Mouse (Mus musculus) left cerebral cortex, postnatal 10 days (tissue): ENCODE data around the gene Tmem150a. TPM values are rescaled to one million over a fixed set of nuclear protein-coding genes. Genes with fewer than 3 reads are reported as not detected.

Experiments
- DNase-seq, 2 experiments: peaks; one replicate each; pipeline ENCODE4 v3.0.0; 2021 to 2022; ENCODE audit warnings: low spot score in 2 of 2, mixed read lengths in 1 of 2; ENCODE audit errors: extremely low spot score in 1 of 2
- intact Hi-C: fragments of 180-260 bp; cut with DNase I; formaldehyde crosslinking; loops from one replicate; pipeline ENCODE4 v1.15.1; 2025
- total RNA-seq, 2 experiments: library from RNA; stranded (reverse); gene quantifications; 2 replicates each; pipeline ENCODE4 v1.2.3; 2021

Gene Tmem150a
- total RNA-seq, 2 experiments from 2014 or later: 16.6 to 19.0 TPM

- no peak for DNase-seq
- intact Hi-C loops: no loop called here
Measured at GRCm38 (mm10) chr6:72366844-72367443, 11.7 kb downstream of the Tmem150a start, which contains the start of gene Rnf181. TSS of gene Rnf181 (minus strand) at chr6:72366956.

GRCm38 (mm10) chr6:72367460-72367974, 12.3 kb downstream of the Tmem150a start:
- DNase-seq: no peak
- intact Hi-C loops: no loop called here

GRCm38 (mm10) chr6:72369557-72369956, 14.3 kb downstream of the Tmem150a start:
- no peak for DNase-seq
- intact Hi-C loops: no loop called here

DNA sequence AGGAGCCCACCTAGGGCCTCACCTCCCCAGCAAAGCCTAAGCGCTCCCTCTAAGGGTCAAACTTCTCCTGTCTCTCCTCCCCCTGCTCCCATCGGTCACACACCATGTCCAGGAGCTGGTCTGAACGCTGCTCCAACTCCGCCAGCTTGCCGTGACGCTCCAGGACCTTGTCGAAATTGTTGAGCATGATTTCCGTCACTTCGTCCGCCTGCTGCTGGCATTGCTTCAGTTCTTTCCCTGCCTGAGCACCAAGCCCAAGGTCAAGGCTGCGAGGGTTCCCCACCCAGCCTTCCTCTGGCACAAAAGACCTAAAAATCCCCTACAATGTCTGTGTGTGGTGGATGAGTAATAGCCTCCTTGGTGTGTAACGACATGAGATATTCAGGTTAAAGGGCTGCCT, 14.8 kb downstream of the Tmem150a start:
- no peak for DNase-seq
- intact Hi-C loops: no loop called here

DNA sequence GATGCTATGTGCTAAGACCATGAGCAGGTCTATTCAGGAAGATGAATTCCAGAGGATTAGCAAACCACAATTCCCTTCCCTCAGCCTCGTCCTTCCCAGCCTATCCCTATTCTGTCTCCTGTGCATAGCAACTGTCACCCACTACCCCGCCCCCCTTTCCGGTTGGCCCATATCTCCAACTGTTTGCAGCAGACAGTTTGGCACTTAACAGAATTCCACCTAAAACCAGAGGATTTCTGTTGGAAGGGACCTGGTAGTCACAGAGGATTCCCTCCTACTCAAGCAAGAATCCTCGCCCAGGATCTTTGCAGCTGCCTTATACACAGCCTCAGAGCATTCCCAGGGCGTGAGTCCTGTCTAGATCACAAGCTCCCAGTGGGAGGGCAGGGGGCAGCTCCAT, 15.9 kb downstream of the Tmem150a start:
- intact Hi-C loops: no loop called here
- peak in 1 of 2 experiments; percentile 72 for DNase-seq

DNA sequence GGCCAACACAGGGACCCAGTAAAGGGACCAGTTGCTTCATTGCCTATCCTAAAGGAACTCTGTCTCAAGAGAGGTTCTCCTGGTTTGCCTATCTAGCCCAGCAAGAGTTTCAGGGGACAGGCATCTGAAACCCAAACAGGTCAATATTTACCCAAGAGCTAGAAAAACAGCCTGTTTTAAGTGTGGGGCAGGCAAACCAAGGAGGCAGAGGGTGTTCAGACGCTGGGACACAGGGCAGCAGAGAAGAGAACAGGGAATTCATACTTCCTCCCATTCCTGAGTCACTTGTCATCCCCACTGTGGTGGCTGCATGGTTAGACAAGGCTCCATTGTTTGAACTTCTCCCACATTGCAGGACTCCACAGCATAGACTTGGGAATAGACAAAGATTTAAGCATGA, 16.3 kb downstream of the Tmem150a start:
- intact Hi-C loops: no loop called here
- no peak for DNase-seq

- DNase-seq: no peak
- intact Hi-C loops: no loop called here
Measured at GRCm38 (mm10) chr6:72373184-72373583, 17.9 kb downstream of the Tmem150a start.

- no peak for DNase-seq
- intact Hi-C loops: no loop called here
Measured at GRCm38 (mm10) chr6:72374206-72374605, 19.0 kb downstream of the Tmem150a start.

DNA sequence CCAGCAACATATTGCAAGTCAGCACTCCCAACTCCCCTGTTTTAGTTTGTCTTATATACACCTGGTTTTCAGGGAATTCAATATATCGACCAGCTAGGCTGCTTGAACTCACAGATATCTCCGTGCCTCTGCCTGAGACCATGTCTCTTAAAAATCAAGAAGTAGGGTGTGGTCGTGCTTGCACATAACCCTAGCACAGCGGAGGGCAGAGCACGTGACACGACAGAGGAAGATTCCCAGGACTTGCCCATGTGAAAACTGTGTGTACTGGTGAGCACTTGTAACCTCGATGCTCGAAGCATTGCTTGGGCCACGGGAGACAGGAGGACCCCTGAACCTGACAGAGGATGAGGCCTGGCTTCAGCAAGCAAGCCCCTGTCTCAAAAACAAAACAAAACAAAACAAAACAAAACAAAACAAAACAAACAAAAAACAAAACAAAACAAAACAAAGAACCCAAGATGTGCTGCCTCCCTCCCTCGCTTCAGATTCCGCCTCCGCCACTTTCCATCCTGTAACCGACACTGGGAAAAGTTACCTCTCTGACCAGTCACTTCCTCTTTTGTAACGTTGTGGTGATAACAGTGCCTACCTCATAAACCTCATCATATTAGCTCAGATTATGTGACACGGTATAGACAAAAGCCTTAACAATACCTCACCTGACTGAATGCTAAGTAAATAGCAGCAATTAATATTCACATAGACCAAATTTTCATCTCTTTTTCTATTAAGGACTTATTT, 19.7 kb downstream of the Tmem150a start:
- DNase-seq: no peak
- intact Hi-C loops: no loop called here

GRCm38 (mm10) chr6:72378510-72379234, 23.4 kb downstream of the Tmem150a start:
- intact Hi-C loops: no loop called here
- DNase-seq: no peak

DNA sequence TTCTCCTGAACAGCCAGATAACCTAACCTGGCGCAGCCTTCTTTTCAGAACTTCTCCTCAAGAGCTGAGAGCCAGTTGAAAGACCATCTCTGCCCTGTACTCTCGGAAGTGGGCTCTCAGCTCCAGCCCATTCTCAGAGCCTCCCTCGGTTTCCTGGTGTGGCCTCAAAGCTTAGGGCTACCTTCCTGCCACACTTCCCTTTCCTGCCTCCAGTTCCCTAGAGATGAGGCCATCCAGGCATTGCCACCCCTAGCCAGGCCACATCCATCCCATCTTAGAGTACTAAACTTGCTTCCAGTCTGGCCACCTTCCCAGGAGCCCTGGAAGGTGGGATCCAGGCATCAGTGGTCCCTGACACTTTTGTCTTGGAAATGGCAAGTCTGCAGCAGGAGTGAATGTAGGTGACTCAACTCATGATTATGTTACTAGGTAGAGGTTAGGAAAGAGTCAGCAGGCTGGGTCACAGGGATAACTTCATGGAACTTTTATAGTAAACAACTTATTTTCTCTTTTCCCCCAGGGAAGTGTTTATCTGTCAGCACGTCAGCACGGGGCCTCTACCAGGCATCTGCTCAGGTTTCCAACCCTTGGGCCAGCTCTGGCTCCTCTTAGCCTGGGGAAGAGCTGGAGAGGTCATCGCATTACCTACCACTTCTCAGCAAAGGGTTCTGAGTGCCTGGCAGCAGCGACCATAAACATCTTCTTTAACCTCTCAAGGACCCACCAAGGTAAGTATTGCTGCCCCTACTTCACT, 24.3 kb downstream of the Tmem150a start:
- intact Hi-C loops: no loop called here

DNA sequence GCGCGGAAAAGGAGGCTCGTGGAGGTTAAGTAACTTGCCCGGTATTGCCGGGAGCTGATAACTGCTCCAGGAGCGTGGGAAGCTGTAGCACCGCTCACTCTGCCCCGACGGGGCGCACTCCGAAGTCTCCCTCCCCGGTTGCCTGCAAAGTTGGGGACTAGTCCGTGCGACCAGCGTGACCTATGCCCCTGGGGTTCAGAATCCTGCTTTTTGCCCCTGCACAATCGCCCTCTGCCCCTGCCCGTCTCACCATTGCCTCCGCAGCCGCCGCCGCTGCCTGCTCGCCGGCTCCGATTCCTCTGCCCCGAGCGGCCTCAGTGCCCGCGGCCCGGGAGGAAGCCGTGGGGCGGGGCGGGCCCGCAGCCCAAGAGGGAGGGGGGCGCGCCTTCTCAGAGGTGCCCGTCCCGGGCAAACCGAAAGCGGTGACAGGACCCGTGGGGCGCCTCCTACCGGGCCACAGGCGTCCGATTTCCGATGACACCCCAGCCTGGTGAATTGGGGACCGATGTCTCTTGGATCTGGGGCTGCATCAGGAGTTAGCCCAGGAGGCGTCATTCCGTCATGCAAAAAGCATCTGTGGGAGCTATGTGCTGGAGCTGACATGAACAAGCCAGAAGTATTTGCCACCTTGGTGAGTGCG, 25.0 kb downstream of the Tmem150a start, which contains the start of gene Vamp5:
Vamp5 (minus strand) TSS at position 338 of the 640 bp plus-strand sequence.
- peak in 1 of 2 experiments; percentile 85 for DNase-seq
- intact Hi-C loops: no loop called here

More for the DNA sequence above, 24.3 kb downstream of the Tmem150a start:
- DNase-seq: no peak

DNA sequence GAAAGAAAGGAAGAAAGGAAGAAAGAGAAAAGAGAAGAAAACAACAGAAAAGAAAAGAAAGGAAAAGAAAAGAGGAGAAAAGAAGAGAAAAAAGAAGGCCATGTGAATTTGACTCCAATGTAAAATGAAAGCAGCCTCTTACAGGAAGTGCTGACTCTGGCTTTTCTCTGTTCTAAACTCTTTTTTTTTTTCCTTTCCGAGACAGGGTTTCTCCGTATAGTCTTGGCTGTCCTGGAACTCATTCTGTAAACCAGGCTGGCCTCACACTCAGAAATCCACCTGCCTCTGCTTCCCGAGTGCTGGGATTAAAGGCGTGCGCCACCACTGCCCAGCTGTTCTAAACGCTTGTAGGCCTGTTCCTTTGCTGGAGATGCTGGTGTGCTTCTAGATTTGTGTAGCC, 27.2 kb downstream of the Tmem150a start:
- no peak for DNase-seq
- intact Hi-C loops: no loop called here

- DNase-seq: no peak
- intact Hi-C loops: no loop called here
Measured at GRCm38 (mm10) chr6:72383142-72383820, 28.0 kb downstream of the Tmem150a start.

DNA sequence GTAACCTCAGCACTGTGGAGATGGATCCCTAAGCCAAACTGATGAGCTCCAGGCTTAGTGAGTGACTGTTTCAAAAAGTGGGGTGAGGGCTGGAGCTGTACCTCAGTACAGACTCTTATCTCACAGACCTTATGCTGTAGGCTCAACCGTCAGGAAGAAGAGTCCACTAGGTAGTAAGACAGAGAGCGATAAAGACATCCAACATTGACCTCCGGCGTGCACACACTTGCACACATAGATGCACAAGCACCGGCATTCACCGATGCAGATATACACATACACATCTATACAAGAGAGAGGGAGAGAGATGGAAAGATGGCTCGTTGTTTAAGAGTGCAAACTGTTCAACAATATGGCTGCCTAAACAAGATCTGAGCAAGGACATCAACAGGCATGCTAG, 28.7 kb downstream of the Tmem150a start:
- no peak for DNase-seq
- intact Hi-C loops: no loop called here

- no peak for DNase-seq
- intact Hi-C loops: no loop called here
Measured at GRCm38 (mm10) chr6:72385258-72385657, 30.0 kb downstream of the Tmem150a start.

- intact Hi-C loops: no loop called here
- DNase-seq: no peak
Measured at GRCm38 (mm10) chr6:72386561-72386960, 31.3 kb downstream of the Tmem150a start.

DNA sequence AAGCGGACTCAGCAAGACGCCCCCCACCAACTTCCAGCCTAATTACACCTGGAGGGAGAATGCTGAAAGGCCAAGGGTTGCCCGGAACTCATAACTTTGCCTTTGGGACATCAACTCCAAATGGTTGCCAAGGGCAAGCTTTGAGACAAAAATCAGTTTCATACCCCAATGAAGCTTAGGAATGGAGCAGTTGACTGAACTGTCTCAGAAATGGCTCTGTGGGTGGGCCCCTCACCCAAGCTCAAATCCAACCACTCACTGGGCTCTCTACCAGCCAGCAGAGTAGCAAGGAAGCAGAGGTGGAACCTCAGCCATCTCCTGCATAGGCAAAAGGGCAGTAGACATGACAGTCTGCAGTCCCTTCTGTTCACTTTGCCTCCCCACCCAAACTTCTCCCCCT, 32.6 kb downstream of the Tmem150a start:
- intact Hi-C loops: no loop called here
- DNase-seq: no peak
